Mouse (Mus musculus) G1E (cell line): ENCODE measurements around the gene Fam19a3. TPM values are rescaled to one million over a fixed set of nuclear protein-coding genes. Genes with fewer than 3 reads are reported as not detected.
"Not testable (repeated sequence)": the region's sequence is repeated elsewhere in the genome, so short reads cannot be mapped to it uniquely, and the experiment has no call there.

Source experiments
- ATAC-seq: 2 replicates; pipeline ENCODE4 v1.8.0; 2016; ENCODE audit warnings: mild to moderate bottlenecking; ENCODE audit not compliant: insufficient number of reproducible peaks, poor library complexity, low FRiP score, severe bottlenecking; ENCODE audit errors: extremely low read depth
- DNase-seq: peaks from one replicate; pipeline ENCODE4 v3.0.0; 2012; ENCODE audit warnings: low spot score
- H3K27me3 ChIP-seq: 2 replicates; pipeline ENCODE4 v1.6.1; 2012; ENCODE audit warnings: mild to moderate bottlenecking, low read length, inconsistent platforms; ENCODE audit not compliant: insufficient read depth
- H3K36me3 ChIP-seq: replicated peaks from 2 replicates; pipeline ENCODE3; 2012; ENCODE audit warnings: mild to moderate bottlenecking, inconsistent platforms
- H3K4me1 ChIP-seq: 2 replicates; pipeline ENCODE4 v1.6.1; 2012; ENCODE audit warnings: low read depth, low read length, inconsistent platforms, mixed read lengths; ENCODE audit not compliant: insufficient read depth
- H3K4me3 ChIP-seq: 2 replicates; pipeline ENCODE4 v1.5.1; 2012; ENCODE audit warnings: low read depth, mild to moderate bottlenecking, inconsistent platforms, low read length, moderate library complexity, mixed read lengths
- H3K9me3 ChIP-seq: replicated peaks from 2 replicates; pipeline ENCODE4 v1.6.1; 2012; ENCODE audit warnings: inconsistent platforms
- CTCF ChIP-seq: IDR thresholded peaks from 2 replicates; pipeline ENCODE4 v1.5.1; 2012; ENCODE audit warnings: low read depth, low read length, inconsistent platforms, mixed read lengths
- GATA1 ChIP-seq: IDR thresholded peaks from 2 replicates; pipeline ENCODE4 v1.6.1; 2012; ENCODE audit warnings: borderline replicate concordance, low read length, inconsistent platforms, mixed read lengths
- GATA2 ChIP-seq: IDR thresholded peaks from 2 replicates; pipeline ENCODE4 v1.6.1; 2012; ENCODE audit warnings: low read depth, low read length, inconsistent platforms, borderline replicate concordance
- POLR2AphosphoS5 ChIP-seq: IDR thresholded peaks from 2 replicates; pipeline ENCODE4 v1.6.1; 2012; ENCODE audit warnings: low read depth, low read length, inconsistent platforms; ENCODE audit not compliant: insufficient replicate concordance
- TAL1 ChIP-seq: conservative IDR thresholded peaks from 2 replicates; pipeline ENCODE4 v1.6.1; 2012; ENCODE audit warnings: low read depth, low read length, inconsistent platforms, mixed read lengths
- polyA plus RNA-seq: library from polyadenylated mRNA; stranded (reverse); fragments of >175 nt; gene quantifications from 2 replicates; pipeline ENCODE4 v1.2.3, GENCODE M21; 2012
- total RNA-seq, 2 experiments: library from RNA; stranded (forward) in 1 of 2; stranded (reverse) in 1 of 2; fragments of 200-1000 nt in 1 of 2; fragments of >200 nt in 1 of 2; fragmentation: Nextera tagmentation in 1 of 2; gene quantifications; 2 replicates each; pipeline ENCODE4 v1.2.3; 2014 to 2017

Fam19a3 gene
- total and polyA plus RNA-seq, 3 experiments = 0.11 TPM; not detected in 2

- Histone ChIP-seq H3K27me3 (peaks cover 9% of the 10 kb centered on the region), H3K9me3 (no peaks in the 10 kb centered on the region), H3K4me3 (no peak overlapping the region), H3K36me3 (no peaks in the 10 kb centered on the region), H3K4me1 (no peaks in the 10 kb centered on the region)
- no peak for ATAC-seq
- no peak for TF ChIP-seq TAL1
- TF ChIP-seq GATA2 = no peak
- no peak for TF ChIP-seq CTCF
- TF ChIP-seq POLR2AphosphoS5 = no peak
- no peak for TF ChIP-seq GATA1
- no peak for DNase-seq
Observed at GRCm38 (mm10) chr3:104758406-104758805, 23.2 kb downstream of the Fam19a3 start.

DNA sequence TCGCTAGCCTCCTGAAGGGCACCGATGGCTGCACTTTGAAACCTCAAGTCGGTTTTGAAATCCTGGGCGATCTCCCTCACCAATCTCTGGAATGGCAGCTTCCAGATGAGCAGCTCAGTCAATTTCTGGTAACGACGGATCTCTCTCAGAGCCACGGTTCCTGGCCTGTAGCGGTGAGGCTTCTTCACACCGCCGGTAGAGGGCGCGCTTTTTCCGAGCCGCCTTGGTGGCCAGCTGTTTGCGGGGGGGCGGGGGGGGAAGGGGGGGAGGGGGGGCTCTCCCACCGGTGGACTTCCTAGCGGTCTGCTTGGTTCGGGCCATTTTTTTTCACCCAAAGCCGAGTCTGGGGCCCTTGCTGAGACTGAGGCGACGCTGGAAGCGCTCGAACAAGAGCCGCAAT is 28.8 kb downstream of the Fam19a3 start:
- H3K4me1 ChIP-seq, H3K9me3 ChIP-seq, H3K36me3 ChIP-seq, ATAC-seq, H3K4me3 ChIP-seq, H3K27me3 ChIP-seq, DNase-seq: not testable (repeated sequence)

DNA sequence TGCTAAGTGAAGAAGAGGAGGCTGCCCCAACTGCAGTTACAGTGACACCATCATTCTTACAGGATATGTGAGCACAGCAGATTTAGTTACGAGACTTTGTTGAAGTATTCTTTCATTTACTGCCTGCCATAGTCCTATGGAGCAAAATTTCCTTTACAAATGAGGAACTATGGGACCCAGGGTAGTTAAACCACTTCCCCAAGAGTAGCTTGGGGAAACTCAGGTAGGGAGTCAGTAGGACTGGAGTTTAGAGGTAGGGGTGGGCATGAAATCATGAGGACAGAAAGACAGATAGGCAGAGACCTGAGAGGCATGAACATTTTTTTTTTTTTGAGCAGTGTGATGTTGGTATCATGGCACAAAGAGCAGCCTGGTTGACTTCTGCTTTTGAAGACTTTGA is 37.8 kb downstream of the Fam19a3 start:
- Histone ChIP-seq H3K4me1 (no peaks in the 10 kb centered on the region), H3K36me3 (no peaks in the 10 kb centered on the region), H3K9me3 (no peaks in the 10 kb centered on the region), H3K27me3 (peaks cover 31% of the 10 kb centered on the region), H3K4me3 (no peak overlapping the region)
- ATAC-seq (no peak), DNase-seq (no peak)
- TF ChIP-seq GATA1 = no peak
- TF ChIP-seq POLR2AphosphoS5 = no peak
- no peak for TF ChIP-seq GATA2
- TF ChIP-seq TAL1 = no peak
- TF ChIP-seq CTCF = no peak

DNA sequence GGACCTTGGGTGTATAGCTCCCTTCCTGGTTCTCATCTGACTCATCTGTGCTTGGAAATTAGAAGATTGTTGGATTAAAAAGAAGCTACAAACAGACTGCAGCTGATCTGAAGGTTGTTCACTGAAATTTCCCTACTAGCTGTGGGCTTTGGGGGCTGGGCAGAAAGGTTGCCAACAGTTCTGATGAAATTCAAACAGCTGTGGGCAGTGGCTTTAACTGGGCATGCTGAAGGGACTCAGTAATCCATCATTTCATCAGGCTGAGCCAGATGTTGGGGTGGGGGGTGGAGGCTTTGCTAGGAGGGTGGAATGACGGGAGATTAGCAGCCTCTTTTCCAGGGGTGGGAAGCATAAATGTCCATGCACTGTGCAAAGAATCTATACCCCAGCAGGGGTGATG is 38.5 kb downstream of the Fam19a3 start:
- DNase-seq (no peak), ATAC-seq (no peak)
- no peaks in the 10 kb centered on the region for H3K9me3 ChIP-seq
- no peak overlapping the region for H3K4me3 ChIP-seq
- TF ChIP-seq GATA2 = no peak
- TF ChIP-seq CTCF = no peak
- TF ChIP-seq POLR2AphosphoS5 = no peak
- H3K27me3 ChIP-seq = peaks cover 32% of the 10 kb centered on the region
- no peaks in the 10 kb centered on the region for H3K36me3 ChIP-seq
- no peaks in the 10 kb centered on the region for H3K4me1 ChIP-seq

DNA sequence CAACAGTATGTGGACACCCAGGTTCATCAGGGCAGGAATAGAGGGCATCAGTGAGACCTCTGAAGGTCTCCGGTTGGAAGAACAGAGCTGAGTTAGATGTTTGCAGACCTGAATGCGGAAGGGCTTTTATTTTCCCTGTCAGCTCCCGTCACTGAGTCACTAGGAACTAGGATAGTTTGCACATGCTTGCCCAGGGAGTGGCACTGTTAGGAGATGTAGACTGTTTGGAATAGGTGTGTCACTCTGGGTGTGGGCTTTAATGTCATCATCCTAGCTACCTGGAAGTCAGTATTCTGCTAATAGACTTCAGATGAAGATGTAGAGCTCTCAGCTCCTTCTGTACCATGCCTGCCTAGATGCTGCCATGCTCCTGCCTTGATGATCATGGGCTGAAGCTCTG is 39.7 kb downstream of the Fam19a3 start:
- TF ChIP-seq GATA2 = no peak
- TF ChIP-seq TAL1 = no peak
- TF ChIP-seq POLR2AphosphoS5 = no peak
- no peak for TF ChIP-seq GATA1
- TF ChIP-seq CTCF = no peak

GRCm38 (mm10) chr3:104734654-104735053 is 47.0 kb downstream of the Fam19a3 start:
- Histone ChIP-seq H3K4me1 (no peaks in the 10 kb centered on the region), H3K9me3 (no peaks in the 10 kb centered on the region), H3K27me3 (peaks cover 8% of the 10 kb centered on the region), H3K4me3 (no peak overlapping the region), H3K36me3 (no peaks in the 10 kb centered on the region)
- DNase-seq (no peak), ATAC-seq (no peak)
- TF ChIP-seq GATA2 (no peak), GATA1 (no peak), POLR2AphosphoS5 (no peak), TAL1 (no peak), CTCF (no peak)

More for the DNA sequence above, 39.7 kb downstream of the Fam19a3 start:
- H3K27me3 ChIP-seq = peaks cover 21% of the 10 kb centered on the region
- DNase-seq = no peak
- ATAC-seq = no peak
- H3K4me3 ChIP-seq = no peak overlapping the region
- H3K4me1 ChIP-seq = no peaks in the 10 kb centered on the region
- no peaks in the 10 kb centered on the region for H3K9me3 ChIP-seq
- no peaks in the 10 kb centered on the region for H3K36me3 ChIP-seq

GRCm38 (mm10) chr3:104732907-104733306 is 48.7 kb downstream of the Fam19a3 start:
- Histone ChIP-seq H3K36me3 (no peaks in the 10 kb centered on the region), H3K9me3 (no peaks in the 10 kb centered on the region), H3K27me3 (peaks cover 3% of the 10 kb centered on the region; the same call in 1 of the 2 replicates), H3K4me1 (no peaks in the 10 kb centered on the region), H3K4me3 (no peak overlapping the region)
- TF ChIP-seq CTCF = no peak
- no peak for TF ChIP-seq GATA2
- TF ChIP-seq GATA1 = no peak
- no peak for TF ChIP-seq TAL1
- TF ChIP-seq POLR2AphosphoS5 = no peak
- ATAC-seq (no peak), DNase-seq (no peak)
